Mouse (Mus musculus): Measurements from ENCODE around the gene Sly.
"Not testable (repeated sequence)": the region's sequence is repeated elsewhere in the genome, so short reads cannot be mapped to it uniquely, and the experiment has no call there.

The Sly gene

GRCm38 (mm10) chrY:57186888-57187287, at the start of gene Sly:
TSS of gene Sly (plus strand) at chrY:57187188.
- DNase-seq (ENCODE audit: low read depth, low spot score) = not testable (repeated sequence)

Measured in forelimb bud, embryonic 11.5 days (tissue).